Mouse (Mus musculus): ENCODE measurements around the gene 4930452B06Rik. TPM values are rescaled to one million over a fixed set of nuclear protein-coding genes. Genes with fewer than 3 reads are reported as not detected.

The 4930452B06Rik gene
- 1.4 TPM for polyA plus RNA-seq (2014; fragmentation: Illumina TruSeq; extraction: RNeasy Lipid Tissue Mini Kit (QIAGEN cat#74804); ENCODE audit: low read depth, low replicate concordance)

DNA sequence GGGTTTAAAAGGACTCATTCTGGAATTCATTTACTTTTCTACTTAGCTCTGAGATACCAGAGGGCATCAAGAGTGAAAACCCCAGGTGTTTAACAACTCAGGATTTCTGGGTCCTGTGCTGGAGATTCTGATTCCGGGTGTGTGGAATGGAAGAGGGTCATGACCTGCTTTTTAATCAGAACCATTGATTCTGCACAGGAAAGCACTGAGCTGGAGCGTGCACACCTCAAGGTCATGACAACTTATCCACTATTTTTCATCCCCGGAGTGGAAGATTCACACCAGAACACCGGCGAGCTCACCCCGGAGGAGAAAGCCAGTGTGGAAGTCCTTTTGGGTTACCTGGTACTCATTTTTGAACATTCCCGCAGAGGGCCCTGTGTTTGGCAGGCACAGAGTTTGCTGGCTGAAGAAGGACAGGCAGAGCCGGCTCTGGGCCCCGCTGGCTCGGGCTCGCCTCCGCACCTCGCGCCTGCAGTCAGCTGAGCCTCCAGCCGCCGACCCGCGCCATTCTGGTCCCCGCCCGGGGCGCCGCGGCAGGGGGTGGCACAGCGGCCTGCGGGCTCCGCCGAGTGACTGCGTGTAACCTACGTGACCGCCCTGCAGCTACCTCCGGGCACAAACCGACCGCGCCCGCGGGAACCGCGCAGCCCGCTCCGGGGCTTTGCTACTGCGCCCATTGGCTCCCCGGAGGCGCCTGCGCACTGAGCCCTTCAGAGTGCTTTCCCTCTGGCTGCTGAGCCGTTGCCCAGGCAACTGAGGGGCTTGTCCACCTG is at the start of gene 4930452B06Rik:
4930452B06Rik (minus strand) TSS at position 605 of the 776 bp plus-strand sequence.

Measured in heart, adult 10 weeks (tissue).